Mouse (Mus musculus) lung, postnatal 0 days (tissue): ENCODE results near the gene Bach2. TPM values are rescaled to one million over a fixed set of nuclear protein-coding genes. Genes with fewer than 3 reads are reported as not detected.

Experiments used
- ATAC-seq: fragments of 200-750 bp; cut with Nextera tagmentation; 2 replicates; pipeline ENCODE4 v1.8.0; 2017; ENCODE audit warnings: moderate library complexity
- DNase-seq: peaks from one replicate; pipeline ENCODE4 v3.0.0-alpha.2; 2016; ENCODE audit warnings: low spot score
- H3K27ac ChIP-seq: fragments of 300-500 bp; sonication (generic); 2 replicates; pipeline ENCODE4 v1.5.1; 2014; ENCODE audit warnings: antibody characterized with exemption, mild to moderate bottlenecking, low read length, mixed read lengths
- H3K27me3 ChIP-seq: fragments of 300-500 bp; sonication (generic); replicated peaks from 2 replicates; pipeline ENCODE4 v1.6.1; 2014; ENCODE audit warnings: low read length, mixed read lengths; ENCODE audit not compliant: insufficient read depth
- H3K36me3 ChIP-seq: fragments of 300-500 bp; sonication (generic); 2 replicates; pipeline ENCODE4 v1.6.1; 2014; ENCODE audit warnings: low read length, mixed read lengths; ENCODE audit not compliant: insufficient read depth
- H3K4me1 ChIP-seq: fragments of 300-500 bp; sonication (generic); 2 replicates; pipeline ENCODE4 v1.6.1; 2014; ENCODE audit warnings: antibody characterized with exemption, low read depth, low read length, mixed read lengths; ENCODE audit not compliant: insufficient read depth
- H3K4me2 ChIP-seq: fragments of 300-500 bp; sonication (generic); replicated peaks from 2 replicates; pipeline ENCODE4 v1.6.1; 2014; ENCODE audit warnings: low read depth, mild to moderate bottlenecking, low read length, moderate library complexity, mixed read lengths
- H3K4me3 ChIP-seq: fragments of 300-500 bp; sonication (generic); 2 replicates; pipeline ENCODE4 v1.5.1; 2014; ENCODE audit warnings: low read depth, low read length
- H3K9ac ChIP-seq: fragments of 300-500 bp; sonication (generic); replicated peaks from 2 replicates; pipeline ENCODE4 v1.6.1; 2014; ENCODE audit warnings: low read depth, mild to moderate bottlenecking
- H3K9me3 ChIP-seq: fragments of 300-500 bp; sonication (generic); 2 replicates; pipeline ENCODE4 v1.6.1; 2016; ENCODE audit warnings: low read length, mixed read lengths
- CTCF ChIP-seq: IDR thresholded peaks from 2 replicates; pipeline ENCODE4 v1.5.1; 2016; ENCODE audit warnings: antibody characterized with exemption, mild to moderate bottlenecking
- EP300 ChIP-seq: IDR thresholded peaks from 2 replicates; pipeline ENCODE4 v1.6.1; 2016; ENCODE audit warnings: antibody characterized with exemption, mild to moderate bottlenecking, control low read depth
- WGBS: fragments of 180-500 bp; shearing (Covaris S2); extraction: QIAGEN DNeasy Blood & Tissue Kit; methylation state at CpG from one replicate; pipeline ENCODE4 v1.1.7; 2014; 5-methylcytosine and 5-hydroxymethylcytosine counted together
- polyA plus RNA-seq: library from polyadenylated mRNA; unstranded; fragments of >200 nt; fragmentation: Nextera tagmentation; extraction: Ambion mirVana; gene quantifications from 2 replicates; pipeline ENCODE4 v1.2.1, GENCODE M21; 2015

The Bach2 gene
- polyA plus RNA-seq, 1 experiment from 2014 or later, result 8.8 TPM

GRCm38 (mm10) chr4:32250333-32251004, 11.9 kb downstream of the Bach2 start:
- Histone ChIP-seq H3K9ac (0 out of 2 replicates have a peak overlapping the region, but pooled peaks have one; percentile 16), H3K4me3 (peak overlapping the region; percentile 30), H3K36me3 (no peaks in the 10 kb centered on the region), H3K4me2 (peak overlapping the region; percentile 59), H3K27me3 (no peaks in the 10 kb centered on the region), H3K4me1 (peaks cover 18% of the 10 kb centered on the region), H3K9me3 (no peaks in the 10 kb centered on the region), H3K27ac (peak overlapping the region; percentile 79)
- DNase-seq (peak; percentile 79), ATAC-seq (peak; percentile 42)
- WGBS, result 4% methylated on average over 16 of the region's 16 CpGs
- TF ChIP-seq EP300, result no peak; the same call in none of the 2 replicates
- TF ChIP-seq CTCF, result no peak

- Histone ChIP-seq H3K36me3 (no peaks in the 10 kb centered on the region), H3K4me3 (peak overlapping the region; percentile 30; the same call in 1 of the 2 replicates), H3K4me2 (peak overlapping the region; percentile 59), H3K27ac (peak overlapping the region; percentile 79), H3K27me3 (no peaks in the 10 kb centered on the region), H3K9me3 (no peaks in the 10 kb centered on the region), H3K4me1 (peaks cover 18% of the 10 kb centered on the region), H3K9ac (no peak overlapping the region)
- TF ChIP-seq EP300 (no peak), CTCF (no peak)
- 2% methylated on average over 8 of the region's 8 CpGs for WGBS
- DNase-seq (peak; percentile 82), ATAC-seq (peak; percentile 78)
Observed at GRCm38 (mm10) chr4:32251005-32251365, 12.4 kb downstream of the Bach2 start.

GRCm38 (mm10) chr4:32251946-32252672, 13.5 kb downstream of the Bach2 start:
- no peak for ATAC-seq

GRCm38 (mm10) chr4:32257686-32258085, 19.1 kb downstream of the Bach2 start:
- ATAC-seq, result peak; percentile 53; the same call in 1 of the 2 replicates

More at GRCm38 (mm10) chr4:32251946-32252672, 13.5 kb downstream of the Bach2 start:
- TF ChIP-seq CTCF (no peak), EP300 (no peak)
- H3K4me3 ChIP-seq, result no peak overlapping the region
- H3K27ac ChIP-seq, result no peak overlapping the region
- H3K36me3 ChIP-seq, result no peaks in the 10 kb centered on the region
- 70% methylated on average over 15 of the region's 15 CpGs for WGBS
- no peaks in the 10 kb centered on the region for H3K9me3 ChIP-seq
- peaks cover 18% of the 10 kb centered on the region for H3K4me1 ChIP-seq
- no peak overlapping the region for H3K4me2 ChIP-seq
- no peaks in the 10 kb centered on the region for H3K27me3 ChIP-seq
- no peak for DNase-seq
- no peak overlapping the region for H3K9ac ChIP-seq

GRCm38 (mm10) chr4:32258093-32258492, 19.5 kb downstream of the Bach2 start:
- 82% methylated on average over 13 of the region's 13 CpGs for WGBS
- Histone ChIP-seq H3K27me3 (no peaks in the 10 kb centered on the region), H3K9ac (no peak overlapping the region), H3K36me3 (no peaks in the 10 kb centered on the region), H3K4me1 (no peaks in the 10 kb centered on the region), H3K4me3 (no peak overlapping the region), H3K27ac (no peak overlapping the region), H3K4me2 (no peak overlapping the region), H3K9me3 (no peaks in the 10 kb centered on the region)
- no peak for TF ChIP-seq CTCF
- DNase-seq (no peak), ATAC-seq (no peak)

More at GRCm38 (mm10) chr4:32257686-32258085, 19.1 kb downstream of the Bach2 start:
- Histone ChIP-seq H3K9ac (no peak overlapping the region), H3K27ac (no peak overlapping the region), H3K4me2 (no peak overlapping the region), H3K4me3 (no peak overlapping the region), H3K9me3 (no peaks in the 10 kb centered on the region), H3K4me1 (no peaks in the 10 kb centered on the region), H3K36me3 (no peaks in the 10 kb centered on the region), H3K27me3 (no peaks in the 10 kb centered on the region)
- TF ChIP-seq CTCF (no peak), EP300 (no peak)
- 51% methylated on average over 12 of the region's 12 CpGs for WGBS
- no peak for DNase-seq

- no peak overlapping the region for H3K4me3 ChIP-seq
- no peaks in the 10 kb centered on the region for H3K36me3 ChIP-seq
- ATAC-seq (no peak), DNase-seq (no peak)
- no peak overlapping the region for H3K27ac ChIP-seq
- no peaks in the 10 kb centered on the region for H3K9me3 ChIP-seq
- no peaks in the 10 kb centered on the region for H3K27me3 ChIP-seq
- 96% methylated on average over 7 of the region's 7 CpGs for WGBS
- TF ChIP-seq EP300 (no peak), CTCF (no peak)
- H3K9ac ChIP-seq, result no peak overlapping the region
- no peak overlapping the region for H3K4me2 ChIP-seq
- H3K4me1 ChIP-seq, result no peaks in the 10 kb centered on the region
Observed at GRCm38 (mm10) chr4:32258596-32258995, 20.0 kb downstream of the Bach2 start.
